In genomic region chr8:108718031-108718430, GRCm38 (mm10) we compare ENCODE assay signal across 8 mouse cellular contexts.
DNase-seq lines count a peak whose midpoint lies in the region; ATAC-seq lines count a peak whose summit lies in the region.

No protein-coding gene starts in this region.

- H3K4me3 ChIP-seq in heart, embryonic 10.5 days = peak overlapping the region; percentile 40
- H3K4me3 ChIP-seq in embryonic facial prominence, embryonic 15.5 days (replicated peaks) = peak overlapping the region; percentile 14
- H3K4me3 ChIP-seq in kidney, embryonic 16.5 days (ENCODE audit: low read length) = peak overlapping the region; percentile 14; the same call in 1 of the 2 replicates
- H3K4me3 ChIP-seq in midbrain, embryonic 14.5 days (replicated peaks; ENCODE audit: low read depth, low read length) = peak overlapping the region; percentile 68

- H3K36me3 ChIP-seq in heart, embryonic 10.5 days = no peaks in the 10 kb centered on the region
- no peaks in the 10 kb centered on the region for H3K36me3 ChIP-seq in embryonic facial prominence, embryonic 15.5 days
- H3K36me3 ChIP-seq in kidney, embryonic 16.5 days (ENCODE audit: insufficient read depth, low read length) = no peaks in the 10 kb centered on the region
- H3K36me3 ChIP-seq in midbrain, embryonic 14.5 days (ENCODE audit: control insufficient read depth, insufficient read depth, low read length) = no peaks in the 10 kb centered on the region

- peak overlapping the region; percentile 91 for H3K4me2 ChIP-seq in embryonic facial prominence, embryonic 15.5 days (replicated peaks)
- peak overlapping the region; percentile 37 for H3K4me2 ChIP-seq in kidney, embryonic 16.5 days (replicated peaks; ENCODE audit: low read depth, low read length)
- H3K4me2 ChIP-seq in midbrain, embryonic 14.5 days (ENCODE audit: low read length) = peak overlapping the region; percentile 97

- H3K9ac ChIP-seq in embryonic facial prominence, embryonic 15.5 days = no peak overlapping the region
- H3K9ac ChIP-seq in kidney, embryonic 16.5 days (replicated peaks; ENCODE audit: low read length) = no peak overlapping the region
- H3K9ac ChIP-seq in midbrain, embryonic 14.5 days (replicated peaks; ENCODE audit: low read length) = peak overlapping the region; percentile 100

- no peaks in the 10 kb centered on the region for H3K27me3 ChIP-seq in heart, embryonic 10.5 days (ENCODE audit: insufficient read depth, poor library complexity, severe bottlenecking)
- H3K27me3 ChIP-seq in embryonic facial prominence, embryonic 15.5 days = no peaks in the 10 kb centered on the region
- no peaks in the 10 kb centered on the region for H3K27me3 ChIP-seq in kidney, embryonic 16.5 days (ENCODE audit: insufficient read depth, low read length)
- no peaks in the 10 kb centered on the region for H3K27me3 ChIP-seq in midbrain, embryonic 14.5 days (ENCODE audit: control insufficient read depth, insufficient read depth, low read length)

- no peaks in the 10 kb centered on the region for H3K9me3 ChIP-seq in heart, embryonic 10.5 days
- no peaks in the 10 kb centered on the region for H3K9me3 ChIP-seq in embryonic facial prominence, embryonic 15.5 days (replicated peaks)
- H3K9me3 ChIP-seq in kidney, embryonic 16.5 days (ENCODE audit: low read length) = no peaks in the 10 kb centered on the region
- no peaks in the 10 kb centered on the region for H3K9me3 ChIP-seq in midbrain, embryonic 14.5 days (ENCODE audit: control insufficient read depth, low read length)

- 39% methylated on average over 6 of the region's 6 CpGs for WGBS in heart, embryonic 10.5 days
- 41% methylated on average over 6 of the region's 6 CpGs for WGBS in embryonic facial prominence, embryonic 15.5 days
- 47% methylated on average over 6 of the region's 6 CpGs for WGBS in kidney, embryonic 16.5 days
- 30% methylated on average over 6 of the region's 6 CpGs for WGBS in midbrain, embryonic 14.5 days

- ATAC-seq in embryonic facial prominence, embryonic 15.5 days (ENCODE audit: insufficient number of reproducible peaks, low FRiP score, low TSS enrichment, low read depth) = no peak
- ATAC-seq in kidney, embryonic 16.5 days (ENCODE audit: low FRiP score, low TSS enrichment) = no peak
- no peak for ATAC-seq in midbrain, embryonic 14.5 days (ENCODE audit: low FRiP score, low TSS enrichment)

- H3K27ac ChIP-seq in heart, embryonic 10.5 days = peak overlapping the region; percentile 17; the same call in 1 of the 2 replicates
- H3K27ac ChIP-seq in embryonic facial prominence, embryonic 15.5 days (replicated peaks) = no peak overlapping the region
- no peak overlapping the region for H3K27ac ChIP-seq in kidney, embryonic 16.5 days (ENCODE audit: low read length)
- H3K27ac ChIP-seq in midbrain, embryonic 14.5 days (replicated peaks; ENCODE audit: low read depth, low read length) = peak overlapping the region; percentile 100

- peaks cover 86% of the 10 kb centered on the region for H3K4me1 ChIP-seq in heart, embryonic 10.5 days
- H3K4me1 ChIP-seq in embryonic facial prominence, embryonic 15.5 days = peaks cover 70% of the 10 kb centered on the region
- peaks cover 60% of the 10 kb centered on the region for H3K4me1 ChIP-seq in kidney, embryonic 16.5 days (ENCODE audit: insufficient read depth, low read length)
- peaks cover 65% of the 10 kb centered on the region for H3K4me1 ChIP-seq in midbrain, embryonic 14.5 days (ENCODE audit: control insufficient read depth, insufficient read depth, low read length)

- no peak for DNase-seq in heart, embryonic 10.5 days (ENCODE audit: low spot score)
- no peak for DNase-seq in heart, adult 9 months (ENCODE audit: low spot score in 2 of 2)
- DNase-seq in midbrain, embryonic 14.5 days = peak; percentile 60
- no peak for DNase-seq in c-Kit-positive CD71-positive TER-119-positive erythroid progenitor cells, embryonic 14.5 days (ENCODE audit: low spot score)
- no peak for DNase-seq in cerebellum, adult 9-10 months
- no peak for DNase-seq in frontal cortex, postnatal 36 days (ENCODE audit: low spot score in 2 of 2)

Comparison
In these comparisons a context has a peak if more than half of its experiments do, and no peak if none do; other contexts are left out.
1. H3K27ac ChIP-seq: peak in heart, embryonic 10.5 days (single experiment) and midbrain, embryonic 14.5 days (single experiment); none in embryonic facial prominence, embryonic 15.5 days (single experiment) and kidney, embryonic 16.5 days (single experiment).
2. H3K4me3 ChIP-seq: peak in every context shown above with its lines; median percentile 68 in midbrain, embryonic 14.5 days; 40 in heart, embryonic 10.5 days; 14 in embryonic facial prominence, embryonic 15.5 days; 14 in kidney, embryonic 16.5 days.
3. H3K4me2 ChIP-seq: peak in every context shown above with its lines; median percentile 97 in midbrain, embryonic 14.5 days; 91 in embryonic facial prominence, embryonic 15.5 days; 37 in kidney, embryonic 16.5 days.